Mouse (Mus musculus) bone marrow, adult 2 months (tissue): ENCODE measurements around the gene Hoxc10. TPM values are rescaled to one million over a fixed set of nuclear protein-coding genes. Genes with fewer than 3 reads are reported as not detected.

ENCODE experiments used
- H3K27ac ChIP-seq: fragments of 200-500 bp; 2 replicates; pipeline ENCODE4 v1.5.1; 2012; ENCODE audit warnings: low read depth, mild to moderate bottlenecking, control low read depth, inconsistent platforms, low read length; ENCODE audit not compliant: control insufficient read depth, poor library complexity, insufficient read depth
- H3K4me1 ChIP-seq: fragments of 200-500 bp; 2 replicates; pipeline ENCODE4 v1.6.1; 2011; ENCODE audit warnings: low read length; ENCODE audit not compliant: control insufficient read depth, insufficient read depth
- H3K4me3 ChIP-seq: fragments of 200-500 bp; replicated peaks from 2 replicates; pipeline ENCODE3; 2011; ENCODE audit warnings: mild to moderate bottlenecking, low read depth, low read length, control low read depth; ENCODE audit not compliant: control insufficient read depth
- CTCF ChIP-seq: fragments of 200-500 bp; IDR thresholded peaks from 2 replicates; pipeline ENCODE4 v1.5.1; 2011; ENCODE audit warnings: low read length, control low read depth; ENCODE audit not compliant: control insufficient read depth, insufficient read depth
- POLR2A ChIP-seq: fragments of 200-500 bp; IDR thresholded peaks from 2 replicates; pipeline ENCODE4 v1.6.1; 2011; ENCODE audit warnings: low read depth, mild to moderate bottlenecking, control low read depth, low read length, borderline replicate concordance; ENCODE audit not compliant: control insufficient read depth
- WGBS: fragments of 180-500 bp; shearing (Covaris S2); methylation state at CpG from one replicate; pipeline ENCODE4 v1.1.7; 2018; 5-methylcytosine and 5-hydroxymethylcytosine counted together
- polyA plus RNA-seq: library from polyadenylated mRNA; stranded (reverse); fragments of >200 nt; gene quantifications from 2 replicates; pipeline ENCODE4 v1.2.4, GENCODE M21; 2011; ENCODE audit warnings: low replicate concordance; ENCODE audit not compliant: missing spikeins, insufficient read depth, insufficient read length

The Hoxc10 gene
- polyA plus RNA-seq, 1 experiment, result 1.3 TPM

- TF ChIP-seq POLR2A, result no peak
- no peak for TF ChIP-seq CTCF
- 5% methylated on average over 69 of the region's 69 CpGs for WGBS
- H3K4me3 ChIP-seq, result no peak within 1 kb of the TSS
- no peaks in the 10 kb centered on the region for H3K4me1 ChIP-seq
- H3K27ac ChIP-seq, result no peak within 1 kb of the TSS; the same call in 1 of the 2 replicates
These were observed 24.1 kb downstream of the Hoxc10 start, which contains the start of gene Hoxc8 for GRCm38 (mm10) chr15:102990461-102991397. TSS of gene Hoxc8 (plus strand) at chr15:102990607.

DNA sequence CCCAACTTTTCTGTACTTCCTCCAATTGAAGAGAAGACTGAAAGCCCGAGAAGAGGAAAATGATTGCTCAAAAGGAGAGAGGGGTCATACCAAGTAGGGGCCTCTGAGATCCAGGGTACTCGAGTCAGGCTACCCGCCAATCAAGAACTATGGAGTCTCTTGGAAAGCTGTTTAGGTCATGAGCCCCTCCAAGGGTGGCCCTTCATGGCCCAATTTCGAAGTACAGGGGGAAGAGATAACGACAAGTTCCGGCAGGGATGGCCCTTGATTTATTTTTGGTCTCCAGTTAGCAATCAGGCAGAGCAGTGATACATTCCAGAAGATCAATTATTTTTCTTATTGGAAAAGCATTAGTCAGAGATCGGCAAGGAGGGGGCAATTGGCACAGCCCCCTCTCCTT is 25.2 kb downstream of the Hoxc10 start:
- Histone ChIP-seq H3K4me3 (no peak overlapping the region), H3K27ac (no peak overlapping the region), H3K4me1 (no peaks in the 10 kb centered on the region)
- 8% methylated on average over 7 of the region's 7 CpGs for WGBS
- no peak for TF ChIP-seq CTCF

DNA sequence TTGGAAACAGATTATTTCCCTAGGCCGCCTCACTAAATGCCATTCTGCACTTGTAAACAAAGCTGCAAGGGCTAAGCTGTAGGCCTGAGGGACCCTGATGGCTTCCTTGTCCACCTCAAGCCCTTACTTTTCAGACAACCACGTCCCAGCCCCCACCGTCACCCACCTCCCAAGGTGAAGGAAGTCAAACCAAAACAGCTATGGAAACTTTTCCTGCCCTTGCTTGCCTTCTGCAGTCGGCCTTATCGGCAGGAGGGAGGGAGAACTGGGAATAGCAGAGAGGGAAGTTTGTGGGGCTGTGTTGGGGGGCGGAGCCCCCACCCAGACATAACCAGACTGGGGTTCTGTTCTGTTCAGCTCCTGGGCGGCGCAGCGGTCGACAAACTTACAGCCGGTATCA is 25.6 kb downstream of the Hoxc10 start:
- H3K4me3 ChIP-seq, result no peak overlapping the region
- H3K27ac ChIP-seq, result no peak overlapping the region
- no peaks in the 10 kb centered on the region for H3K4me1 ChIP-seq
- 5% methylated on average over 11 of the region's 11 CpGs for whole genome bisulfite sequencing
- TF ChIP-seq POLR2A (no peak), CTCF (no peak)

DNA sequence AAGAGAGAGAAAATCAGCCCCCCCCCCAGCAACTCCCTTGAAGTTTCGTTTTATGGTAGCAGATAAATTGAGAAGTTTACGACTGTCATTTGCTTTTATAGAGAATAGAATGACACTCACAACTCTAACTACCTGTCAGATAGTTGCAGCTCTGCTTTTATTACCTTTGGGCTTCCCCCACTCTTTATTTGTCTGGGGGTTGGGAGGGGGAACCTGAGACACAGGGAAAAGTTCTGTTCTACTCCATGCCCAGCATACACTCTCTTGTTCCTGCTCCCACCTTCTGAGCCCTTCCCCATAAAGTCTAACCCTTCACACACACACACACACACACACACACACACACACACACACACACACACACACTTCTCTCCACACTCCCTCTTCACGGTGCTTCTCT is 26.3 kb downstream of the Hoxc10 start:
- WGBS, result 13% methylated on average over 3 of the region's 3 CpGs
- no peaks in the 10 kb centered on the region for H3K4me1 ChIP-seq
- TF ChIP-seq POLR2A (no peak), CTCF (no peak)
- no peak overlapping the region for H3K27ac ChIP-seq
- no peak overlapping the region for H3K4me3 ChIP-seq

GRCm38 (mm10) chr15:102996548-102996947 is 30.0 kb downstream of the Hoxc10 start:
- H3K4me3 ChIP-seq, result no peak overlapping the region
- no peak overlapping the region for H3K27ac ChIP-seq
- TF ChIP-seq POLR2A (no peak), CTCF (no peak)
- H3K4me1 ChIP-seq, result no peaks in the 10 kb centered on the region
- 3% methylated on average over 9 of the region's 9 CpGs for WGBS

- Histone ChIP-seq H3K4me1 (no peaks in the 10 kb centered on the region), H3K27ac (no peak overlapping the region), H3K4me3 (no peak overlapping the region)
- TF ChIP-seq POLR2A, result no peak
- TF ChIP-seq CTCF, result no peak
- 18% methylated on average over 3 of the region's 3 CpGs for WGBS
These were observed 30.8 kb downstream of the Hoxc10 start for GRCm38 (mm10) chr15:102997431-102997830.

DNA sequence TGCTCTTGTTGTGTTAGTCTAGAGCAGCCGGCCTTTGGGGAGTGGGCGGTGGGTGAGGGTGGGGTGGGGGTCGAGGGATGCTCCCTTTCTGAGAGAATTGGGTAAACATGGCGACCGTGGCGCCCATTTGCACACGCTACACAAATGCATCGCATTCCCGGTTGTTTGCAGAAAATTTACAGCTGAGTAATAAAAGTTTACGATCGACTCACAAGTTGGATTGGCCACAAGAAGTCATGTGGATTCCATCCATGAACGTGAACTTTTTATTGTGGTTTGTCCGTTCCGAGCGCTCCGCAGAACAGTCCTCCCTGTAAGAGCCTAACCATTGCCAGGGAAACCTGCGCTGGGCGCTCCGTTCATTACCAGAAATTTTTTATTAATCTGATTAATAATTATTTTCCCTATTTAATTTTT is 31.4 kb downstream of the Hoxc10 start, which contains the start of gene Hoxc6:
TSS of gene Hoxc6 (plus strand) at position 319 of the 417 bp plus-strand sequence.
- Histone ChIP-seq H3K4me3 (no peak within 1 kb of the TSS), H3K4me1 (no peaks in the 10 kb centered on the region), H3K27ac (no peak within 1 kb of the TSS)
- WGBS, result 6% methylated on average over 19 of the region's 19 CpGs
- no peak for TF ChIP-seq POLR2A
- no peak for TF ChIP-seq CTCF

DNA sequence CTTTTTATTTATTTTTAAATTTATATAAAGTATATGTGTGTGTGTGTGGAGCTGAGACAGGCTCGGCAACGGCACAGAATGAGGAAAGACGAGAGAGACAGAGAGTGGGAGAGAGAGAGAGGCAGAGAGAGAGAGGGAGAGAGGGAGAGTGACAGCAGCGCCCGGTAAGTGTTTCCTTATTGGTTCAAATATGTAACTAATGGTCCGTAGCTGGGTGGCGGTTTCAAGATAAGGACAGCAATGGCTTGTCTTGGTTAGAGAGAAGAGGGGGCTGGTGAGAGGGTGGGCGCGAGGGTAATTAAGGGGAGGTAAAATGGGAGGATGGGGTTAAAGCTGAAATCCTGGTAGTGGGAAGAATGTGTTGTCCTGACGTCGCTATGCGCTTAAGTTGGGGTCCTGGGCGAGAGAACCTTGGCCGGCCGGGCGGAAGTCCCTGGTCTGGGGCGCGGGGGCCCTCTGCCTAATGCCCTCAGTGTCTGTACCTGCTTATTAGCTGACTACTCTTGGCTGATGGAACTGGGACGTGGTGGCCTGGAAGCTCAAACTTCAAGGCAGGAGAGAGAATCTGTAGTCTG is 32.1 kb downstream of the Hoxc10 start:
- no peak overlapping the region for H3K27ac ChIP-seq
- no peak for TF ChIP-seq POLR2A
- no peak for TF ChIP-seq CTCF
- WGBS, result 2% methylated on average over 19 of the region's 19 CpGs
- no peaks in the 10 kb centered on the region for H3K4me1 ChIP-seq
- H3K4me3 ChIP-seq, result no peak overlapping the region
